Mouse (Mus musculus) heart, adult 2 months (tissue): ENCODE measurements around the gene Msi2. TPM values are rescaled to one million over a fixed set of nuclear protein-coding genes. Genes with fewer than 3 reads are reported as not detected.

Experiments used
- DNase-seq, 2 experiments: peaks; one replicate each; pipeline ENCODE4 v3.0.0; 2021
- H3K27ac ChIP-seq: fragments of 200-600 bp; 2 replicates; pipeline ENCODE4 v1.8.1; 2022
- H3K27me3 ChIP-seq: fragments of 200-500 bp; 2 replicates; pipeline ENCODE4 v1.6.1; 2012; ENCODE audit warnings: mild to moderate bottlenecking, low read length, inconsistent platforms, mixed read lengths; ENCODE audit not compliant: control insufficient read depth, insufficient read depth
- H3K36me3 ChIP-seq: fragments of 200-500 bp; 2 replicates; pipeline ENCODE4 v1.6.1; 2012; ENCODE audit warnings: low read length, inconsistent platforms; ENCODE audit not compliant: control insufficient read depth, insufficient read depth
- H3K4me1 ChIP-seq: fragments of 200-500 bp; 2 replicates; pipeline ENCODE4 v1.6.1; 2011; ENCODE audit warnings: low read length; ENCODE audit not compliant: control insufficient read depth, insufficient read depth
- H3K4me3 ChIP-seq: fragments of 200-600 bp; 2 replicates; pipeline ENCODE4 v1.8.1; 2022
- H3K79me2 ChIP-seq: fragments of 200-500 bp; replicated peaks from 2 replicates; pipeline ENCODE4 v1.6.1; 2012; ENCODE audit warnings: mild to moderate bottlenecking, inconsistent platforms, low read length, moderate library complexity, mixed read lengths; ENCODE audit not compliant: control insufficient read depth, insufficient read depth
- H3K9ac ChIP-seq: fragments of 200-500 bp; 2 replicates; pipeline ENCODE4 v1.6.1; 2012; ENCODE audit warnings: low read depth, mild to moderate bottlenecking, control low read depth, inconsistent platforms, low read length, mixed read lengths
- CTCF ChIP-seq: fragments of 200-600 bp; IDR thresholded peaks from 2 replicates; pipeline ENCODE4 v1.8.1; 2022; ENCODE audit warnings: antibody characterized with exemption, mild to moderate bottlenecking, moderate library complexity
- EP300 ChIP-seq: fragments of 200-500 bp; IDR thresholded peaks from 2 replicates; pipeline ENCODE4 v1.6.1; 2011; ENCODE audit warnings: low read depth, low read length, control low read depth; ENCODE audit not compliant: insufficient read depth
- POLR2A ChIP-seq: fragments of 200-500 bp; IDR thresholded peaks from 2 replicates; pipeline ENCODE4 v1.6.1; 2011; ENCODE audit warnings: mild to moderate bottlenecking, low read depth, low read length, control low read depth; ENCODE audit not compliant: insufficient read depth
- WGBS: fragments of 180-500 bp; shearing (Covaris S2); methylation state at CpG from one replicate; pipeline ENCODE4 v1.1.7; 2018; 5-methylcytosine and 5-hydroxymethylcytosine counted together
- intact Hi-C: fragments of 180-260 bp; cut with DNase I; formaldehyde crosslinking; loops from one replicate; pipeline ENCODE4 v1.15.1; 2025
- polyA plus RNA-seq: library from polyadenylated mRNA; depleted of rRNA; stranded (reverse); fragments of >200 nt; gene quantifications from 2 replicates; pipeline ENCODE4 v1.2.3, GENCODE M21; 2012
- total RNA-seq, 2 experiments: library from RNA; stranded (reverse); gene quantifications; 2 replicates each; pipeline ENCODE4 v1.2.3; 2021

Msi2 gene
- total and polyA plus RNA-seq, 3 experiments, result 42.5 to 208 (median 176) TPM

DNA sequence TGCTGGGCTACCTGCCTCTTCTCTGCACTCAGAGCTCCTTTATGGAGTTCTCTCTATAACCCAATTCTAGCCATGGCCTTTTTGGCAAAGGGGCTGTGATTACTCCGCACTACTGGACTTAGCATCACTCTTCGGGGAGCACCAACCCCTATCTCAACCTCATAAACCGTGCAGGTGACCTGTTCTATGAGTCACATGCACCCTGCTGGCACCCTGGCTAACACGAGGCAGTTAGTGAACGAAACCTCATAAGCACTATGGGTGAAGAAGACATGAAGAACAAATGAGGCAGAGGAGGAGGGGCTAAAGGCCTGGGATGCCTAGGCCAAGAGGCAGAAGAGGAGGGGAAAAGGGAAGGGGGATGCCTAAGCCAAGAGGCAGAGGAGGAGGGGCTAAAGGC, 82.0 kb downstream of the Msi2 start:
- H3K36me3 ChIP-seq, result no peaks in the 10 kb centered on the region
- no peak overlapping the region for H3K4me3 ChIP-seq
- 75% methylated on average over 5 of the region's 5 CpGs for WGBS
- H3K27ac ChIP-seq, result no peak overlapping the region
- no peak for TF ChIP-seq EP300
- TF ChIP-seq CTCF, result no peak
- no peak for TF ChIP-seq POLR2A
- no peaks in the 10 kb centered on the region for H3K27me3 ChIP-seq
- no peak overlapping the region for H3K9ac ChIP-seq
- DNase-seq, result no peak
- intact Hi-C loops, result no loop called here
- H3K4me1 ChIP-seq, result peaks cover 17% of the 10 kb centered on the region
- peaks cover 3% of the 10 kb centered on the region; the same call in 1 of the 2 replicates for H3K79me2 ChIP-seq

DNA sequence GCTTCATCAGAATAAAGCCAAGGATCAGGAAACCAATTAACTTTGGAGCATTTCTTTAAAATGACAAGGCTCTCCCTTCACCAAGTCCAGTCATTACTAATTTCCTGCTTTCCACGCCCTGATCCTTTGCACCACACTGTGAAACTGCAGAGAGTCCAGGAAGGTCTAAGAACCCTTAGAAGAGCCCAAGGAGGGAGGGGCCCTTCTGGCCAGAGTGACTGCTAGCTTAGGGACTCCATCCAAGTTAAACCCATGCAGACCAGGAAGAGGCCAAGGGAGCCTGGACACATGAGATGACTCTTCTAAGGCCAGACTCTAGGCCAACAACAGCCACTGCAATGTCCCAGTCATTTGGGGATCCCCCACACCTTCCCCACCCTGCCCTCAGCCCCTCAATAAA, 83.7 kb downstream of the Msi2 start:
- peak in 1 of 2 experiments; percentile 68 for DNase-seq
- Histone ChIP-seq H3K4me1 (peaks cover 16% of the 10 kb centered on the region), H3K27me3 (no peaks in the 10 kb centered on the region), H3K79me2 (peaks cover under 1% of the 10 kb centered on the region; the same call in 1 of the 2 replicates), H3K9ac (no peak overlapping the region), H3K27ac (peak overlapping the region; percentile 26), H3K36me3 (no peaks in the 10 kb centered on the region), H3K4me3 (no peak overlapping the region)
- intact Hi-C loops, result loop anchor here (2.0 kb wide), 1 partner anchor 16 kb away; no protein-coding TSS in a partner anchor
- TF ChIP-seq POLR2A, result no peak
- TF ChIP-seq EP300, result no peak
- TF ChIP-seq CTCF, result no peak
- 30% methylated on average over 1 of the region's 1 CpGs for WGBS

DNA sequence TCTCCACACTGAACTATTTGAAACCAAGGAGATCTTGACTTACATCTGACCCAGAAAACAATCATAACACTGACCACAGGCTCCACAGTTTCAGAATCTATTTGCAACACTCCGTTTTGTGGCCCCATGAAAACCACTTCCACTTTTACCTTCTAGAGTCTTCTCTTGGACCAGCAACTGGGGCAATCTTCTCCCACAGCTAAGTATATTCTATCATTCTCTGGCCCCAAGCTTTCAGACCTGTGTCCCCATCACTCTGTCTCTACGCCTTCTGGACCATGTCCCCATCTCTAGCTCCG, 86.4 kb downstream of the Msi2 start:
- Histone ChIP-seq H3K36me3 (no peaks in the 10 kb centered on the region; the same call in 1 of the 2 replicates), H3K4me1 (peaks cover 13% of the 10 kb centered on the region), H3K4me3 (no peak overlapping the region), H3K27me3 (no peaks in the 10 kb centered on the region), H3K79me2 (peaks cover 4% of the 10 kb centered on the region), H3K9ac (no peak overlapping the region), H3K27ac (no peak overlapping the region)
- DNase-seq, result no peak
- 85% methylated on average over 3 of the region's 3 CpGs for WGBS
- TF ChIP-seq EP300 (no peak), POLR2A (no peak), CTCF (no peak)
- intact Hi-C loops, result no loop called here

DNA sequence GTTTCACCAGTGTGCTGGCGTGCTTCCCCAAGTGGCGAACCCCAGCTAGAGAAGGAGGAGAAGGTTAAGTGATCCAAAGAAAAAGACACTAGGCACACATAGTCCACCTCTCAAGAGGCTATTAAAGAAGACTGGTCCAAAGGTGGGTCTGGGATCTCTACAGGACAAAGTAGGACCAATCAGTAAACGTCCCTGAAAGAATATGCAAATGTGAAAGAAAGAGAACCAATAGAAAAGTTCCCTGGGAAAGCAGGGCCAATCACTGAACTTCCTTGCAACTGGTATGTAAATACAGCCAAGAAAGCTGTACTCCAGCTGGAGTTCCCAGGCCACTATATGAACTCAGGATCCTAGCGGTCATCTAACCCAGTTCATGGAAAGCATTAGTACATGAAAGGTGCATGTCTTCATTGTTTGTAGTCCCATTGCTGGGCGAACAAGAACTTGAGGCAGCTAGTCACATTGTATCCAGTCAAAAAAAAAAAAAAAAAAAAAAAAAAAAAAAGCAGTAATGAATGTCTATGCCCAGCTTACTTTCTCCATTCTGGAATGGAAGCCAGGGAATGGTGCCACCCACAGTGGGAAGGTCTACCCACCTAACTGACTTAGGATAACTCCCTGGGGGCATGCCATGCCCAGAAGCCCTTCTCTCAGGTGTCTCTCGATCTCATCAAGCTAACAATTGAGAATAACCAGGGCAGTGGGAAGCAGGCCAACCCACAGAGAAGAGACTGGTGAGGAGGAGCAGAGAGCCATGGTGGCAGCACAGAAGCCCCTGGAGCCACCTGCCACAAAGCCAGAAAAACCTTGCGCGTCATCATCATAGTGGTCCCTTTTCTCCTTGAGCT, 87.0 kb downstream of the Msi2 start:
- TF ChIP-seq POLR2A (no peak), EP300 (no peak), CTCF (no peak)
- Histone ChIP-seq H3K36me3 (no peaks in the 10 kb centered on the region; the same call in 1 of the 2 replicates), H3K9ac (no peak overlapping the region), H3K27me3 (no peaks in the 10 kb centered on the region), H3K79me2 (peaks cover 4% of the 10 kb centered on the region), H3K4me3 (no peak overlapping the region), H3K27ac (no peak overlapping the region), H3K4me1 (peaks cover 14% of the 10 kb centered on the region)
- WGBS, result 88% methylated on average over 8 of the region's 8 CpGs
- intact Hi-C loops, result no loop called here
- peak in 1 of 2 experiments; percentile 5 for DNase-seq

DNA sequence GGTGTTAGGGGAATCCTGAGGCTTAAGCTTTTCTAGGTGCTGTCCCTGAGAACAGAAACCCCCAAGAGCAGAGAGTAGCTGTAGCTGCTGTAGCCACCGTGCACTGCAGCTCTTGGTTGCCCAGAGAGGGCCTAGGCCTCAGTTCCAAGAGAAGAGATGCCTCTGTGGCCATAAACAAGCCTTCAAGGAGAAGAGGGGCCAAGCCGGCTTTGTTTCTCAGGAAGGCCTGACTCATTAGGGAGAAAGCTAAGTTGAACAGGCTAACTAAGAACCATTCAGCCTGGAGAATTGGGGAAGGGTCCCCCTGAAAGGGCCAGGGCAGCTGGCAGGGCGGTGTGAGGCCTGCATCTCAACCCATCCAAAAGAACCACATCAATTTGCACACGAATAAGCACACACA, 88.7 kb downstream of the Msi2 start:
- Histone ChIP-seq H3K9ac (no peak overlapping the region), H3K4me3 (no peak overlapping the region), H3K79me2 (peaks cover 5% of the 10 kb centered on the region), H3K36me3 (no peaks in the 10 kb centered on the region; the same call in 1 of the 2 replicates), H3K27ac (peak overlapping the region; percentile 27; the same call in 1 of the 2 replicates), H3K27me3 (no peaks in the 10 kb centered on the region), H3K4me1 (peaks cover 11% of the 10 kb centered on the region)
- intact Hi-C loops, result no loop called here
- no peak for TF ChIP-seq CTCF
- TF ChIP-seq POLR2A, result no peak
- TF ChIP-seq EP300, result no peak
- DNase-seq, result no peak
- 81% methylated on average over 4 of the region's 4 CpGs for WGBS

DNA sequence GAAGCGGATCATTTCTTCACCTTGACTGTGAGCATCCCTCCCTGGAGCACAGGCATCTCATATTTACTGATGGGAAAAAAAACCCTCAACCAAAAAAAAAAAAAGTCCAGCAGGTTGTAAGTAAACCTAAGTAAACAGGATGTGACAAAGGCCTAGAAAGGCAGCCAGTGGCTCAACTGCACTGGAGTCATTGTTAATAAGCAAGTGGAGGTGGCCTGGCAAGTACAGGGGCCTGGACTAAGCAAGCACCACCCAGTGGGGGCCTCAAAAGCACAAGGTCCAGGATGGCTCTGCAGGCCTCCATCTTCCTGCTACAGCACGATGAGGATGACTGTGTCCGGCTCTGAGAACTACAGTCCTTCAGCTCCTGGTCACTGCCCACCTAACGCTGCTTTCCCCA, 89.1 kb downstream of the Msi2 start:
- Histone ChIP-seq H3K27me3 (no peaks in the 10 kb centered on the region), H3K4me3 (no peak overlapping the region), H3K9ac (no peak overlapping the region), H3K27ac (peak overlapping the region; percentile 27; the same call in 1 of the 2 replicates), H3K4me1 (peaks cover 10% of the 10 kb centered on the region), H3K36me3 (no peaks in the 10 kb centered on the region; the same call in 1 of the 2 replicates), H3K79me2 (peaks cover 6% of the 10 kb centered on the region)
- peak in 1 of 2 experiments; percentile 23 for DNase-seq
- intact Hi-C loops, result no loop called here
- no peak for TF ChIP-seq EP300
- TF ChIP-seq POLR2A, result no peak
- no peak for TF ChIP-seq CTCF
- 70% methylated on average over 4 of the region's 4 CpGs for WGBS
